Mouse (Mus musculus) retina, adult 2 months (tissue): ENCODE data around the gene Ezr.

Experiments used
- DNase-seq: peaks from one replicate; pipeline ENCODE4 v3.0.0-alpha.2; 2012; ENCODE audit warnings: low read depth, low spot score

Gene Ezr

DNA sequence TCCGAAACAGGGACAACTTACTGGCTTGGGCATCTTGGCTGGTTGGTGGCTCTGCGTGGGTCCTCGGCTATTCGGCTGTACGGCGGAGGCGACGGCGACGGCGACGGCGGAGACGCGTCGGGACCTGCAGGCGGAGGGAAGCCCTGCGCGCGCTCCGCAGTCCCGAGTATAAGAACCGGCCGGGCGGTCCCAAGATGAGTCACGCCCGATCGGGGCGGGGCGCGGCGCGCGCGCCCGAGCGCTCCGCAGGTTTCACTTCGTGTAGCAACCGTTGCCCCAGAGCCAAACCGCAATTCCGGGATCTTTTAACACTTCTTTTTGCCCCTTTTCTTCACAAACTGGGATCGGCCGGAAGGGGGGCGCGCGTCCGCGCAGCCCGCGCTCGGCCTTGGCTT, at the start of gene Ezr:
Gene Ezr, minus strand, starts transcription at position 174 of the 395 bp plus-strand sequence.
- DNase-seq: peak; percentile 39

DNA sequence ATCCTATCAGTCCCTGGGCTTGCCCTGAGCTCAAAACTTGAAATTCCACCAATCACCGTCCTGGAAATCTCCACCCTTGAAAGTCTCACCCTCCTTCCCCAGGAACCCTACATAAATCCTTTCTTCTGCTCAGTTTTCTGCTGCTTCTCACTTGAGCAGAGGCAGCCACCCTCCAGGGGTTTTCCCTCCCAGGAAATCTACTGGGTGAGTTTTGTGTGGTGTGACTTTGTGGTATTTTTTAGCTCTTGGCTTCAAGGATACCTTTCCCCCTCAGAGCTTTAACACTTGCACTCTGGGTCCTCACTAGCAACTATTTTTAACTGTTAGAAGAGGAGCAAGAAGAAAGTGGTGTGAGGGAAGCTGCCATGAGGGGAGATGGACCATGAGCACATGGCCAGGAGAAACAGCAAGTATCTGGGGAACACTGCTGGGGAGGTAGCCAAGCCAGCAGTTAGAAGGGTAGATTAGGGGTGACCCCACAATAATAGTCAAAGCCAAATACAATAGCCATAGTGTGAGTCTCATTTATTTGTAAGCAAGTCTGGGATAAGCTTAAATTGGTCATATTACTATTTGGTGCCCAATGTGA, 47.5 kb upstream of the Ezr start:
- DNase-seq: no peak

DNA sequence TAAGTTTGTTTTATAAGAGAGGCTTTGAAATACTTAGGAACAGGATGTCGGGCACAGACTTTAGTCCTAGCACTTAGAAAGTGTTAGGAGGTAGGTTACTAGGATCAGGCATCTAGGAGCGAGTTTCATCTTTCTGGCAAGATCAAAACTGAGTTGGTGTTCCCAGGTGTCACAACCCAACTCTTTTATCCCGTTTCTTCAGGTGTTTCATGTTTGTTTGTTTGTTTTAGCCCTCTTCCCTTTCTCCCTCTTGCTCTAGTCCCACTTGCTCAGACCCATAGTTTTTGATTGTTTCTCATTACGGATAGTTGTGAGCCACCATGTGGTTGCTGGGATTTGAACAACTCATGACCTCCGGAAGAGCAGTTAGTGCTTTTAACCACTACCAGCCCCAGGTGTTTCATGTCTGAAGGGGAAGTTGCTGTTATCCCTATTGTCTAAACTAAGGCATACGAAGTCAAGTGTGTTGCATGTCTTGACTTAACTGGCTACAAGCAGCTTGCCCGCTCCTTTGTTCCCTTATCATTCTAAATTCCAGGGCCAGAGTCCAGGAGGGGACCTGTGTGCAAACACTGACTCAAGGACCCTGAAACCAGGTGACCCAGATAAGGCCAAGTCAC, 46.1 kb upstream of the Ezr start:
- DNase-seq: no peak

DNA sequence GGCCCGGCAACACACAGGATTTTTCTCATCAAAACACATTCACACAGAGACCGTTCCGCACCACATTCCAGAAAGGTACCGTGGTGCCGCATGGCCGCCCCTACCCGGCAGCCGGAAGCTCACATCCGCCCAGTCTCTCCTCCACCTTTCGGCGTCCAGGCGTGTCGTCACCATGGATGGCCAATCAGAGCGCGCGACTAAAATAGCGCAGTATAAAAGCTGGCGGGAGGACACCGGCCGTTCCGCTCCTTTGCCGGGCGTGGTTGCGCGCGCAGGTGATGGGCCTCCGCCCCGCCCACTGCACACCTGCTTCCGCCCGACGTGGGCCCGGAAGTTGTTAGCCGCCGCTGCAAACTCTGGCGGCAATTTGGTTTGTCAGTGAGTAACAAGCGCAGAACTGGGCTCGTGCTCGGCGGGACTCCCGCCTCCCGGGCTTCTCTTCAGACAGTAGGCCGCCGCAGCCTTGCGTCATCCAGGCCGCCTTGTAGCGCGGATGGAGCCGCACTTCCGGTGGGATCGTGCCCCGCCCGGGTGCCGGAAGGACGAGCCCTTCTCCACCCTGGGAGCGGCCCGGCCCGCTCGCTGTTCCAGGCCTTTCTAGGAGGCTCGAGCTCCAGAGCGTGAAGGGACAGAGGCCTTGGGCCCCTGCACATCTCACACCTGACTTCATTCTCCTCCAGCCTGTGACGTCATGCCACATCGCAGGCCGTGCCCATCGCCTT, 45.3 kb upstream of the Ezr start:
- DNase-seq: peak; percentile 98

GRCm38 (mm10) chr17:6827159-6827733, 44.7 kb upstream of the Ezr start:
- DNase-seq: peak; percentile 3

- DNase-seq: no peak
These were observed 34.2 kb upstream of the Ezr start for GRCm38 (mm10) chr17:6816796-6817195.

DNA sequence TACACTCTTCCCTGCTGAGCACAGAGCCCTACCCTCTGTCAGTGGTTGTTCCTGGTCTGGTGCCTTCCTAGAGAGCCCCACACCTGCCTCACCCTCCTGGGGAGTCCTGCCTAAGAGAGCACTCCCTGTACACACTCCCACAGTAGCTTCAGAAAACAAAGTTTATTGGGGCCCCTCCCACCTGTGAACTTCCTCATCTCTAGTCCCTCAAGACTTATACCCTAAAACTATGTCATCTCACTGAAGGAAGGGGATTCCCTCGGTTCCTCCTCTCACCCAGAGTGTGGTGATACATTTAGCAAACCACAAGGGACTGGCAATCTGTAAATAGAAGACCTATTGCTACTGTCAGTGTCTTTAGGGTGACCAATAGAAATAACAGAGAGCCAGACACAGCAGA, 33.6 kb upstream of the Ezr start:
- DNase-seq: no peak

DNA sequence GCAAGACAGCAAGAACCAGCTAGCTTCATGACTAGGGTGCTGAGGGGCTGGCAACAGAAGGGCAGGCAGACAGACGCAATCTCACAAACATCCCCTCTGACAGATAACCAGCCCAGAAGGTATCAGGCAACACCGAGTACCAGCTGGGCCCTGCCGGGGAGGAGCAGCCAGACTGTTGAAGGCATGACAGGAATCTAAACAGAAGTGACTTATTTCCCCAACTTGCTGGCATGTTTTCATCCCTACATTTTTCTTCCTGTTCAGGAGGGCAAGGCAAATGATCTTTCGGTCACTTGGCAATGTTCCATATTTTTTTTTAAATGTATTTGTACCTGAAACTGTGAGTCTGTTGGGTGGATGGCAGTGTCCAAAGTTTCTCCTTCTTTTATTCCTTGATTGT, 32.1 kb upstream of the Ezr start:
- no peak for DNase-seq

DNA sequence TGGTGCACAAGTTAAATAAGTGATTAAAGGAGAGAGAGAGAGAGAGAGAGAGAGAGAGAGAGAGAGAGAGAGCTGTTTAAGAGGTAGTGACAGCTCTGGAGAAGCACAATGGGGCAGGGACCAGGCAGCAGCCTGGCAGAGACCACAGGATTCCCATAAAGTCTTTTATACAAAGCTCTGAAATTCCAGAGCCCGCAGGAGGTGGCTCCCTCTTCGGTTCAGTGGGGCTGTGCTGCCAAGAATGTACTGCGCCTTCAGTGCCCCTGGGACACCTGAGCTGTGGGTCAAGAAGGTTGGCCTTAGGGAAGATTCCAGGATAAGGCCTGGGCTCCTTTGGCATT, 30.2 kb upstream of the Ezr start:
- DNase-seq: no peak

DNA sequence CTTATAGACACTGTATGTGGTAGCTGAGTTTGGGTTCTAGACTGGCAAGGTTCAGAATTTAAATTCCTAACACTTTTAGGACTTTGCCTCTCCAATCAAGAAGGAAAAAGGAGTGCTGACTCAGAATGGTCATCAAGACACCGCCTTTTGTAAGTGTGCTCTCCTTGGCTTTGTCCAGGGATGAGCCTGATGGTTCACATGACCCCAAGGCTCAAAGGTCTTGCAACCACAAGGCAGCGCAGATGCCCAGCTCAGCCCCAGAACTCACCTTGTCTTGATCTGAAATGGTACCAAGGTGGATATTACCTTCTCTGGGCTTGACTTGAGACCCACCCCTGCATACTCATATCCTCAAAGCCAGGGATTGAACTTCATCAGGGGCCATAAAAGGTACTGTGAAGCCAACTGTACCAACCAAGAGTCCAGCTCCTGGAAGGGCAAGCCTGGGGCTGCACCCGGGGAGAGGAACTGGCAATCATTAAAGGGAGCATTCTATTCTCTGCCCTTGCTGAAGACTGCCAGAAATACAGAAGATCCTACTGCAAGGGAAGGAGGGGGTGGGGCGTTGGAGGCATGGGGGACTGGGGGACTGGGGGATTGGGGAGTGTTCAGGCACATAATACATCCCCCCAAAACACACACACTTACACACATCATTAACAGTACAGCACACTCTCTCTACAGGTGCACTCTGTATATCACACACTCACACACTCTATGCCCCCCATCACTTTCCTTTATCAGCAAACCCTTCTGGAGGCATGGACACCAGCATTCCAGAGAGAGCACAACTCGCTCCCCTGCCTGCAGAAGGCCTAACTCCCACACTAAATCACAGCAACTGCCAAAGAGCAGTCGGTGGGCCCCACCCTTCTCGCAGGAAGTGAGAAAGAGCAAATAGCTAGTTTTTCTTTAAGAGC, 29.6 kb upstream of the Ezr start:
- DNase-seq: no peak

GRCm38 (mm10) chr17:6809331-6809730, 26.7 kb upstream of the Ezr start:
- no peak for DNase-seq

DNA sequence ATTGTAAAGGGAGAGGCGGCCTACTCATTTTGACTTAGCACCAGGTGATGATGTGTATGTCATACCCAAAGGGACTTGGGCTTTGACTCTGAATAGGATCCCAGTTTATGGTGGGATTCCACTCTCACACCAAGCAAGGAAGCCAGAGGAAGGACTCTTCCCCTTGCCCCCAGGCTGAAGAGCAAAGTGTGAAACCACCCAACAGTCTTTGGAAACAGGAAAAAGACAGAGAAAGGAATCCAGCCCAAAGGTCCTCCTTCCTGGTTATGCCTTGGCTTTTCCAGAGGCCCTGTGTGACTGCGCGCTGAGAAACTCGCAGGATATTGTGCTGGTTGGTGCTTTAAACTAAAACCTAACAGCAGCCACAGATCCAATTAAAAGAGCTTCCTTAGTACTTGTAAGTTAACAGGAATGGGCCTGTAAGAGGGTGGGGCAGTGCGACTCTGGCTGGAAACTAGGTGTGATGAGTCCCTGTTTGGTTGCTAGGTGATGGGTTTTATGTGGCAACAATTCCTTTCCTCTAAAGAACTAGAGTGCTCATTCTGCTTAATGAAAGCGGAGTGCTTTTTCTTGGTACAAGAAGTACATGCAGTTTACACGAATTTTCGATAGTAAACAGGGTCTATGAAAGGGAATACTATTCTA, 26.1 kb upstream of the Ezr start:
- no peak for DNase-seq

DNA sequence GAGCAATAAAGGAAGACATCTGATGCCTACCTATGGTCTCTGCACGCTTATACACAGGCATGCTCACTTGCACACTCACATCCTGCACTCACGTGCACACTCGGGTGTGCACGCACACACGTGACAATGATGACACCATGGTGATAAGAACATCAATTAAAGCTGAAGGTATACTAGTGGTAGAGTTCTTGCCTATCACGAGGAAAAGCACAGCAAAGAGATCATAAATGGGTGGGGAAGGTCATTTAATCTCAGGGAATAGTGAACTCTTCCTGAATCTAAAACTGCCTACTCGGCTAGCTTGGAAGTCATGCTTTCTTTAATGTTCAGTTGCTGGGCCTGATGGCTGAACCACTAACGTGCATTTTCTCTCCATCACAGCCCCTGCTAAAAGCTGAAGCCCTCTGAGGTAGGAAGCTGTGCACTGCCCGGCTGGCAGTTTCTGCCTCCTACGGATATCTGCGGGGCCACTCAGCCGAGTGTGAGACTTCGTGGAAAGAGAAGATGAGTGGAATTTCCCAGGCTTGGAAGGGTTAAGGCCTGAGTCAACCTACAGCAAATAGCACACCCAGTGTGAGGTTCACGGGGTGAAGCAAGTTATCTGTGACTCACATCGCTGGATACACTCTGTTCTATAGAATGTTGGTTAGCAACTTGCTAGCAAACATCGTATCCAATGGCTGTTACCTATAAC, 25.4 kb upstream of the Ezr start:
- no peak for DNase-seq

- no peak for DNase-seq
These were observed 22.4 kb upstream of the Ezr start for GRCm38 (mm10) chr17:6804853-6805543.

- DNase-seq: no peak
These were observed 21.5 kb upstream of the Ezr start for GRCm38 (mm10) chr17:6804111-6804510.

DNA sequence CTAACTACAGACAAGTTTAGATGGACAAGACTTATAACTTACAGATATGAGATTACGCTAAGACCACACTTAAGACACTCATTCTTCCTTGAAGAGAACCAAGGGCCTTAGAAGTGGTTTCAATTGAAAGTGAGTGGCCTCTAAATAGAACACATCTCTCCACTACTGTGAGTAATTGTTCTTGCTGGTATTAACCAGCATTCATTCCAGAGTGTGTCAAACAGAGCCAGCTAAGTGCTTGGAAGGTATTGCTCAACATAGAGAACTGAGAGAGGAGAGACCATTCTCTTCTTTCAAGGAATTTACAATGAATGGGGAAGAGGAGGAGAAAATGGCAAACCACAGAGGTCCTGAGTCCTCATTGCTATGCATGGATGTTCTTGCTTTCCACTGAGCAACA, 21.0 kb upstream of the Ezr start:
- no peak for DNase-seq

- DNase-seq: no peak
These were observed 15.9 kb upstream of the Ezr start for GRCm38 (mm10) chr17:6798392-6799061.

- DNase-seq: no peak
These were observed 14.9 kb upstream of the Ezr start for GRCm38 (mm10) chr17:6797471-6797870.

- no peak for DNase-seq
These were observed 11.7 kb upstream of the Ezr start for GRCm38 (mm10) chr17:6794160-6794751.
